24 mouse cellular contexts compared by ENCODE assay signal in the genomic region with DNA sequence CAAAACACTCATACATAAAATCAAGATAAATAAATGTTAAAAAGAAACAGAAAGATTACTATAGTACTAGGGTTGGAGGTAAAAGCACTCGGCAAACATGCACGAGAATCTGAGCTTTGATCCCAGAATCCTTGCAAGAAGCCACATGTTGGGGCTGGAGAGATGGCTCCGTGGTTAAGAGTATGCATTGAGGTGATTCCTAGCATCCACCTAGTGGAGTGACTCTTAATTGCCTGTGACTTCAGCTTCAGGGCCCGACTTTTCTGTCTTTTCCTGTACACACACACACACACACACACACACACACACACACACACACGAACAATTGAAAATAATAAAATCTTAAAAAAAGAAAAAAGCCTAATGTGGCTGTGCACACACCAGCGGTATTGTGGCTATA. TPM values are rescaled to one million over a fixed set of nuclear protein-coding genes. Genes with fewer than 3 reads are reported as not detected.
"Had no signal": no experiment of that assay in that cellular context is flagged by ENCODE, and none has a peak within 500 bp of the region (broad histone marks: within the 10 kb centered on the region; RNA-seq: fewer than 3 reads in every experiment).

No protein-coding gene starts in this region.

- H3K4me1 ChIP-seq: liver, embryonic 15.5 days; lung, embryonic 15.5 days; midbrain, embryonic 13.5 days; midbrain, embryonic 15.5 days; neural tube, embryonic 12.5 days; stomach, embryonic 15.5 days had no signal

- DNase-seq: liver, postnatal 0 days; lung, adult 2 months; lung, postnatal 14 days; lung, postnatal 36 days; right cerebral cortex, postnatal 14 days; thymus, adult 18-20 months; thymus, postnatal 14 days; thymus, postnatal 36 days had no signal

- H3K27me3 ChIP-seq: liver, embryonic 15.5 days; lung, embryonic 15.5 days; midbrain, embryonic 13.5 days; midbrain, embryonic 15.5 days; neural tube, embryonic 12.5 days; stomach, embryonic 15.5 days had no signal

- ATAC-seq: lung, postnatal 0 days; midbrain, embryonic 13.5 days; midbrain, embryonic 15.5 days had no signal

- H3K36me3 ChIP-seq: liver, embryonic 15.5 days; lung, embryonic 15.5 days; midbrain, embryonic 13.5 days; midbrain, embryonic 15.5 days; neural tube, embryonic 12.5 days; stomach, embryonic 15.5 days had no signal

- H3K4me3 ChIP-seq: liver, embryonic 15.5 days; lung, embryonic 15.5 days; midbrain, embryonic 13.5 days; midbrain, embryonic 15.5 days; neural tube, embryonic 12.5 days; stomach, embryonic 15.5 days had no signal

- H3K27ac ChIP-seq: liver, embryonic 15.5 days; lung, embryonic 15.5 days; macrophage; midbrain, embryonic 13.5 days; midbrain, embryonic 15.5 days; neural tube, embryonic 12.5 days; stomach, embryonic 15.5 days had no signal

- H3K4me2 ChIP-seq: liver, embryonic 15.5 days; lung, embryonic 15.5 days; midbrain, embryonic 11.5 days; midbrain, embryonic 13.5 days; midbrain, embryonic 15.5 days; neural tube, embryonic 12.5 days; stomach, embryonic 15.5 days had no signal

- H3K9ac ChIP-seq: liver, embryonic 15.5 days; liver, postnatal 0 days; lung, embryonic 15.5 days; midbrain, embryonic 13.5 days; midbrain, embryonic 15.5 days; neural tube, embryonic 12.5 days; stomach, embryonic 15.5 days had no signal

- H3K9me3 ChIP-seq: liver, embryonic 15.5 days; lung, embryonic 15.5 days; midbrain, embryonic 13.5 days; midbrain, embryonic 15.5 days; neural tube, embryonic 12.5 days; stomach, embryonic 15.5 days had no signal

RNA-seq across cellular contexts. Expression of a gene that starts 20.4 kb away (rescaled TPM):
- total RNA-seq: megakaryocyte progenitor cell, adult 5-6 weeks; midbrain, postnatal 0 days; monocyte, adult 5-6 weeks; neutrophil, adult 5-6 weeks had no signal
- polyA plus RNA-seq: liver, embryonic 15.5 days; macrophage; midbrain, embryonic 11.5 days; midbrain, embryonic 13.5 days; neural tube, embryonic 12.5 days; neural tube, embryonic 14.5 days; spleen, adult 2 months; thymus, postnatal 0 days had no signal

RNA-seq across cellular contexts. Expression of a gene that starts 34.1 kb away (rescaled TPM):
- total RNA-seq: megakaryocyte progenitor cell, adult 5-6 weeks; midbrain, postnatal 0 days; monocyte, adult 5-6 weeks; neutrophil, adult 5-6 weeks had no signal
- polyA plus RNA-seq: liver, embryonic 15.5 days; liver, postnatal 0 days; lung, adult 2 months; lung, embryonic 15.5 days; lung, postnatal 0 days; macrophage; midbrain, embryonic 11.5 days; midbrain, embryonic 13.5 days; midbrain, embryonic 15.5 days; midbrain, postnatal 0 days; neural tube, embryonic 12.5 days; neural tube, embryonic 14.5 days; spleen, adult 2 months; stomach, embryonic 15.5 days; thymus, postnatal 0 days had no signal
